Mouse (Mus musculus) brain, adult 2 months (tissue): Measurements from ENCODE around the gene Fance.
"Not testable (repeated sequence)": the region's sequence is repeated elsewhere in the genome, so short reads cannot be mapped to it uniquely, and the experiment has no call there.

ENCODE experiments used
- DNase-seq: peaks from one replicate; pipeline ENCODE4 v3.0.0; 2011; ENCODE audit warnings: low read depth, low spot score

Fance gene

DNA sequence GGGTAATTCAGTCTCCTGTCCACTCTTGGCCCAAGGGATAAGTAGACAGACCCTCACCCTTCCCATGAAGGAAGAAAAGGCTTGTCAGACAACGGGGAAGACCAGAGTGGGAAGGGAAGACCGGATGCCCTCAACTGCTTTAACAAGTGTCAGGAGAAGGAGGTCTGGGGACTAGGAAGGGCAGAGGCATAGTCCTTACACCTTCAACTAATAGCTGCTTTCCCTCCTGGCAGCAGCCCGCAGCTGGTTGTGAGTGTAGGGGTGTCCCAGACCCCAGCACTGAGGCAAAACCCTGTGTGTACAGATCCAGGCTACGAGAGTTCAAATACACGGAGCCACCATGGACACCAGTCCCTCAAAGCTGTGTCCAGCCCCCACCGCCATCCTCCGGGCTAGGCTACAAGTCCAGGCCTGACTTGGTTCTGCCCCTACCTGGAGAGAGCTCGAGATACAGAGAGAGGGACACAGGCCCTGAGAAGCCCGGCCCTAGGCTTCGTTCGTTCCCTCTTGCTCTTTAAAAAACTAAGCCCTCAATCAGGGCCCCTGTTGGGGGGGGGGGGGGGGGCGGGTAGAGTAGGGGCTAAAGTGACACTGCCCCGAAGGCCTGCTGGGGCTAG is 36.1 kb downstream of the Fance start:
- DNase-seq: no peak

DNA sequence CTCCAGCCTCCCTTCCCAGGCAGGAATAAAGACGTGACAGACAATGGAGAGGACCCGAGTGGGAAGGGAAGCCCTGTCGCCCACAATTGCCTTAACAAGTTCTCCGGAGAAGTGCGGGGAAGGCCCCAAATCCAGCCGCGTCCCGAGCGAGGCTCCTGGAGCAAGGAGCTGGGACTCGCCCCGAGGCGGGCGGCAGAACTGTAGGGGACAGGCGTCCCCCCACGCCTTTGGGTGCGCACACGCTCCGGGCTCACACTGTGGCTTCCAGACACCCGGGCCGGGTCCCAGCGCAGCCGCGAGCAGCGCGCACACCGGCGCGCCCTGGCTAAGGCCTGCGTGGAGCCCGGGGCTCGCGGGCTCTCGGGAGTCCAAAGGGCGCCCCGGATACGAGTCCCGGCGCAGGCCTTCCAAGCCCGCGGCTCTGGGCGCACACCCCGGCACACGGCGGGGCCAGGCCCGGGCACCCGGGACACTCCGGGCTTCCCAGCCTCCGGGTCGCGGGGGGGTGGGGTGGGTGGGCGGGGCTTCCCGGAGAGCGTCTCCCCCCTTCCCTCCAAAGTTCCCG is 36.7 kb downstream of the Fance start:
- no peak for DNase-seq

DNA sequence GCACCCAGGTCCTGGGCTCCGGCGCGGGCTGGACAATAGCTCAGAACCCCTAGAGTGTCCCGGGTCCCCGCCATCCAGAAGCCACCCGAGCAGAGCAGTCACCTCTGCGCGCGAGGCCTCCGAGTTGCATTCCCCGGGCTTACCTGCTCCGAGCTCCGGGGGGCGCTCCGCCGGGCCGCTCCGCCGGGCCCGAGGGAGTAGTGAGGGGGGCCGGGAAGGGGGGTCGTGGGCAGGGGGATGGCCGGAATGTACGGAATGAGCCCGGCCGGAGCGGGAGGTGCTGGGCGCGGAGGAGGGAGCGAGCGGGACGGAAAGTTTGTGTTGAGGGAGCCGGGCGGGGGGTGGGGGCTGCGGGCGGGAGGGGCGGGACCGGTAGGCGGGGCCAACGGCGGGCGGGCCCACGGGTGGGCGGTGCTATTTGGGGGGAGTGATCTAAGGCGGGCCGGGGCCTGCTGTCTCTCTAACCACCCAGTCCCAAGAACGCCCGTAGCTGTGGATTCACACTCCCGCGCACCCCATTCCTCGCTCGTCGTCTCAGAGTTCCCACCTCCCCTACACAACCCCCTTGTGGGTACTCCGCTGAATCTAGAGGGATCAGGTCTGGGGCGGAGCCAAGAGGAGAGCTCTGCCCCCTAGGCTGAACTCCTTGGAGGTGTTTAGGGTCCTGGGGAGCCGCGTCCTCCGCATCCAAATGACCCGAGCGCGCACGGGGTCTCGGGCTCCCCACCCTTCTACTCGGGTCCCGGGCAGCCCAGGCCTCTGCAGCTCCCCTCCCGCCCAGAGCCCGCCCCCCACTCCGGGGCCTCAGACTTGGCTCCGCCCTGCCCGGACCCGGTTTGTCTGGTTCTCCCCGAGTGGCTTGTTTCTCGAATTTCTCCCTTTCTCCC is 37.4 kb downstream of the Fance start, which contains the start of gene Tead3:
Gene Tead3, minus strand, starts transcription at position 352 of the 887 bp plus-strand sequence.
- DNase-seq: no peak

DNA sequence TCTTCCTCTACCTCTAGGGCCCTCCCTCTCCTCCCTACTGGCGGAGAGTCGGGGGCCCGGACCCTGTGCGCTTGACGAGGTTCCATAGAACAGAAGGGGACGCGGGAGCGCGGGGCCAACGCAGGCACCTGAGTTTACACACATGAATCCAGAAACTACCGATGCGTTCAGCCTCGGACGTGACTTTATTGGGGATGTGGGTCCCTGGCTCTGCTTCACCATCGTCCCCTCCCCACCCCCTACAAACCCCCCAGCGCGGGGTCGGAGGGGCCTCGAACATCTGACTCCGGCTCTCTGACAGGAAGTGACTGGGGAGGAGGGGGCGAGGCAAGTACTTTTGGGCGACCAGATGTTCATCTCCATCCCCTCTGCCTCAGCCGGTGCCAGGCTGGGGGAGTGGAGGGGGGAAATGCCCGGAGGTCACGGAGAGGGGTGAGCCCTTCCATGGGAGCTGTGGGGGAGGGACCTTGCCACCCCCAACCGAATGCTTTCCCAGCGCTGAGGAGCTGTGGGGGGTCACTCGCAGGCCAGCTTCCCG is 38.1 kb downstream of the Fance start:
- no peak for DNase-seq

DNA sequence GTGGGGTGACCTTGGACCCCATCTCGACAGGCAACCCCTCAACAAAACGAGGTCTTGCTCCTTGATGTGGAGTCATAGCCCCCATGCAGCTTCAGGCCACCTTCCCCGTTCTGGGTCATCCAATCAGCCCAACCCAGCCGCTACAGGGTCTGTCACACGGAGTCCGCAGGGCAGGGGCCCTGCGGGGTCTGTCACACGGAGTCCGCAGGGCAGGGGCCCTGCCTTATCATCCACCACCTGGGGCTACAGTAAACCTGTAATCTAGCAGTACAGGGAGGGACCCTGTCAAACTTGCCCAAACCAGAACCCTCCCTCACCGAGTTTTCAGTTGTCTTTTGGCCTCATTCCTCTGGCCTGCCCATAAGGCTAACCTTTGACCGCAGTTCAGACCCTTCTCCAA is 38.7 kb downstream of the Fance start:
- DNase-seq: no peak

DNA sequence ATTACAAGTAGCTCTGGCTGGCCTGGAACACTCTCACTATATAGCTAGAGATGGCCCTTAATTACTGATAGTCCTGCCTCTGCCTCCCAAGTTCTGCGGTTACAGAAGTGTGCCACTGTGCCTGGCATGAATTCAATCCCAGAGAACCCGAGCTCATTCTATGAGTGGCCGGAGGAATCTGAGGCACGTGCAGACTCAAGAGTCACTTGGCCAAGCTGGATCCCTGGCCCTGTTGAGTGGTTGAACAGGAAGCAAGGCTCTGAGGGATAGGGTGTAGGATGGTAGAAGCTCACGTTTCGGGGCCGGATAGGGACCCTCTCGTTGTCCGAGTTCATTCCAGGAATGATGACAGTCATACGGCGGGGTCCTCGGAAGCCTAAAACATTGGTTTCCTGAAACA is 42.6 kb downstream of the Fance start:
- DNase-seq: no peak

DNA sequence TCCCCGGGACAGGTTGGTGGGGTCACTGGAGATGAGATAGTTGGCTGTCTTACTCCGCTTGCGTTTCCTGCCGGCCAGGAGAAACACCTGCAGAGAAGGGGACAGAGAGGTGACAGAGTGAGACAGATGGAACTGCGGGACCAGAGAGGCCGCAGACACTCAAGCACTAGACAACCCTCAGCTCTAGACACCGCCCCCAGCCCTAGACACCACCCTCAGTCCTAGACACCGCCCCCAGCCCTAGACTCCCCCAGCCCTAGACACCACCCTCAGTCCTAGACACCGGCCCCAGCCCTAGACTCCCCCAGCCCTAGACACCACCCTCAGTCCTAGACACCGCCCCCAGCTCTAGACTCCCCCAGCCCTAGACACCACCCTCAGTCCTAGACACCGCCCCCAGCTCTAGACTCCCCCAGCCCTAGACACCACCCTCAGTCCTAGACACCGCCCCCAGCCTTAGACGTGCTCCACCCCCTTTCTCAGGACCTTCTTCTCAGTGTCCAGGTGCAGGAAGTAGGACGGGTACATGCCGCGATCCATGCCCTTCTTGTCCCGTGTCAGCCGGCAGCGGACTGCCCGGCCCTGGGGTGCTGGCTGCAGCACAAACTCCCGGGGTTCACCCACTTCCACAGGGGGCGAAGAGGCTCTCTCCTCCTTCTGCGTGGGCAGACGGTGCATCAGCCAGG is 45.4 kb downstream of the Fance start:
- not testable (repeated sequence) for DNase-seq

DNA sequence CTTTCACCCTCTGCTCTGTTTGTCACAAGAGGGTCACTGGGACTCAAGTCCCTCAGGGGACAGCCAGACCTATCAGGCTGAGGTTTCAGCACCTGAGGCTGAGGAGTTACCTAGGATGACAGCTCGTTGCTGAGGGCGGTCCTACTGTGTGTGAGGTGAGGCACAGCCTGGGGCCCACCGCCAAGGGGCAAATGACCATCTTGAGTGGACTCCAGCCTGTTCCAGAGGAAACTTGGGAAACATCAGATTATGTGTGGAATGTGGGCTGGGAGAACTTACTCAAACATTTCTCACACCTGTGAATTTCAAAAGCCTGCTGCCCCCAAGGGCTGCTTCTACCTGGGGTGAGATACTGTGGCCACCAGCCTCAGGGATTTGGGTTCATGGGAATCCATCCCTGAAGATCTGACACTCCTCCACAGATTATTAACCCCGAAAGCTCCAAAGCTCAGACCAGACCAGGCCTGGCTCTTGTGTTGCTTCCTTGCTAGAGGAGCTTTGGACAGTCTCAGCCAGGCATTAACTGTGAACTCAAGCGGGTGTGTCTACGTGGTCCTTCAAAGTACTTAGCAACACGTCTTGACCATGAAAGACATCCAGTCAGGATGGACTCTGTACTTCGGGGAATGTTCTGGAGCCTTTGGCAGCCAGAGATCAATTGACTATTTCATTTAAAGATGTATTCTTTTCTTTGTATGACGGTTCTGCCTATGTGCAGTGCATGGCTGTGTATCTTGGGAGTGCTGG is 47.4 kb downstream of the Fance start:
- DNase-seq: no peak

DNA sequence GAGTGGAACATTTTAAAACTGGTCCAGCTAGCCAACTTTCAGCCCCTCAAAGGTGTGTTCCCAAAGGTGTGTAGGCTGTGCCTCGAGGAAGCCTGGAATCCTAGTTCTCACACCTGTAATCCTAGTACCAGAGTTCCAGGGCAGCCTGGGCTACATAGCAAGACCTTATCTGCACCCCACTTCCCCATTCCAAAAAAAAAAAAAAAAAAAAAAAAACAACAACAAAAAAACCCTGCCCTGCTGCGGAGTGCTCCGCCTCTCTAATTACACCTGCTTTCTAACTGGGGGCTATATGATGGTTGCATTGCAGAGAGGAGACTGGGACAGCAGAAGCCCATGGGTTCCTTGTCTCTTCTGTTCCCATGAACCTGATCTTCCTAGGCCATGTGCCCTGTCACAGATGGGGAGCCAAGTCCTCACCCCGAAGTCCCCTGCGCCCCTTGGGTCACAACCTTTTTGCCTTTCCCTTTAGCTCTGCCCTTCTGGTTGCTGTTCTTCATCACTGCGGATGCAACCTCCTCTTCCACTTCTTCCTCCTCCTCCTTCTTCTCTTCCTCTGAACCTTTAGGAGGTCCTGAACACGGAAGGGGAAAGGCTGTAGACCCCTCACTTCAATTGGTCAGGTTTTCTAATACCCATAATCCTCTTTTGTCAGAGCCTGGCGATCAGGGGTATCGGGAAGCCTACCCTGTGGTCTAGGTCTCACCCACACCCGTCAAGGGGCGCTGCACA is 48.8 kb downstream of the Fance start:
- no peak for DNase-seq

DNA sequence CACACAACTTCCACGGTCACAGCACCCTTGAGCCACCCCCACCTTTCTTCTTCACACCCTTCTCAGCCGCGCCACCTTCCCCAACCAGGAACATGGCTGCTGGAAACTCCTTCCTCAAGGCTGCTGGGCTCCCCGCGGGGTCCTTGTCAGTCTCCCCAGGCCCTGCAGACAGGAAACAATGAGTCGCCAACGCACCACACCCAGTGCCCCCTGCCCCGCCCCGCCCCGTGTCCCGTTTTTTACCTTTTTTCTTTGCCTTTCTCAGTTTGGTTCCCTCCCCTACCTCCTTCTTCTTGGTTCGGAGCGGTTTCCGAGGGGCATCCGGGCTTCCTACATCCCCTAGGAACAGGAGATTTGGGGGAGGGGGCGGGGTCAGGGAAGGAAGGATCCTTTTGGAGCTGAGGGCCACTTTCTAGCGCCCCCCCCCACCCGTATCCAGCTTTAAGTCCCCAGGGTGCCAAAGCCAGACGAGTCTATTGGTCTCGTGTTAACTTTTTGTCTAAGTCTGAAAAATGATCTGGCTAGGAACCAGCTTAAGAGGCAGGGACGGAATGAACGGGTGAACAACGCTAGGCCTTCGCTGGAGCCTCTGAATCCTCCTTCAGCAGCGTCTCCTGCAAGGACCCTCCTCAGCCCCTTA is 49.5 kb downstream of the Fance start:
- no peak for DNase-seq

DNA sequence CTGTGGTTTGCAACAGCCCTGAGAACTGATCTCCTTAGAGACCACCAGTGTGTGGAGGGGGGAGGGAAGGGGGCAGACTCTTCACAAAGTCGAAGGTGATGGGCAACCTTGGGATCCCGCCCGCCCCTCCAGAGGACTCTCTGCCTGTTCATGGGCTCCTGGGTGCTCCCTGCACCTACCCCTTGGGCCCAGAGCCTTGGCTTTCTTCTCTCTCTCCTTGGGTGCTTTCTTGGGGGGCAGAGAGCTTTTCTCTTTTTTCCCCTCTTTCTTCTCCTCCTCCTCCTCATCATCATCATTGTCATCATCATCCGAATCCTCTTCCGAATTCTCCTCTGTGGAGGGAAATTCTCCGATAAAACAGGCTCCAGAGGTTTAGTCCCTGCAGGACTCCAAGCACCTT is 50.2 kb downstream of the Fance start:
- DNase-seq: no peak

DNA sequence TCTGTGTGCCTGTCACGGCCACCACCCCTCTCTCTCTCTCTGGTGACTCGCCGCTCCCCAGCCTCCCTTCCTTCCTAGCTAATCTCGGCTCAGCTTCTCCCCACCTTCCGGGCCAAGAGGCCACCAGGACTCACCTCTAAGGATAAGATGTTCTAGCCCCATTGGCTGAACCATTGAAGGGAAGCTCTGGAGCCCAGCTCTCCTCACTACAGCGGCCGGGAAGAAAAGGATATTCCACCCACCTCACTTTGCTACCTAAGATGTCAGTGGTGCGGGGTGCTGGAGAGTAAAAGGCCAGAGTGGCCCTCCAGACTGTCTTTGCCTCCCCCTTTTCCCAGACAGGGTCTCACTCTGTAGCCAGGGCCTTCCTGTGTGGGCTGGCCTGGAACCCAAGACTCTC is 51.8 kb downstream of the Fance start, which contains the start of gene Tulp1:
Gene Tulp1, minus strand, starts transcription at position 101 of the 400 bp plus-strand sequence.
- DNase-seq: no peak

DNA sequence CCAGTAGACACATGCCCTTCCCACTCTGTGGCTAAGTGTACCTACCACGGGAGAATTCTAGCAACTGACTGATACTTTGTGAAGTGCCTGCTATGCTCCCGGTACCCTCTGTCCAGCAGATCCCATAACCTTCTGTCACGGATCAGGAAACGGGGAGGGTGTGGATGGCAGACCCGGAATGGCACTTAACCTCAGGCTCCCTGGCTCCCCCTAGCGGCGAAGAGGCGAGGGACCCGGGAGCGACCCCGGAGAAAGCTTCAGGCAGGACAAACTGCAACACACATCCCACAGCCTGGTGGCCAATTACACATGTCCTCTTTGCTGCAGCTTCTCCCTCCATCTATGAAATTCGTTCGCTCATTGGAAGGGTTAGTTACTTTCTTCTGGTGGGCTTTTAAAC is 55.1 kb downstream of the Fance start:
- peak; percentile 43 for DNase-seq

DNA sequence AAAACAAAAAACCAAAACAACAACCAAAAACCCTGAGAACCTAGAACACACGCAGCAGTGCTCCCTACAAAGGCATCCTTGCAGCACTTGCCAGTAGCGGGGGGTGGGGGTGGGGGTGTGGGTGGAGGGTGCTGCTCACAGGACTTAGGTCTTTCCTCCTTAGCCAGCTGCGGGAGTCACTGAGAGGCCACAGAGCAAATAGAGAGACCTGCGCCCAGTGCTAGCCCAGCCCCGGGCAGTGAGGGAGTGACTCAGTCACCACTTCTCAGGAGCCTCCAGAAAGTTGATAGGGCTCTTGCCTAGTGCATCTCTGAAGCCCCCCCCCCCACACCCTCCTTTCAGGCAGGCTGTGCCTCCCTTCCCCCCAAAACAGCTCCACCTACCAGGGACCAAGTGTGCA is 55.7 kb downstream of the Fance start:
- DNase-seq: no peak

DNA sequence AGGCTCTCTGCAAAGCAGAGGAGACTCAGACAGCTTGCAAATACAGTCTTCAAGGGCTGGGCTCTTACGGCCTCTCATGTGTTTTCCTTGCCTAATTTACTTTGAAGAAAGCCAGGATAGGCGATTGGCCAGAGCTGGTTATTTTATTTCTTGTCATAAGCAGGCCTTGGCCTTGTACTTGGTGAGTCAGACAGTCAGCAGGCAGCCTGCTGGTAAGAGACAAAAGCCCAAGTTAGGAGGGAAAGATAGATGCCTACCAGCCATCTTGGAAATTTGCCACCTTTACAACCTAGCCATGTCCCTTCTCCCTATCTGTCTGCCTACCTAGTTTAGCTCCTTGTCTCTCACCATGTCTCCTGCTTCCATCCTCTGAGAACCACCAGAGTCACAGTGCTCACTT is 58.0 kb downstream of the Fance start:
- DNase-seq: no peak

DNA sequence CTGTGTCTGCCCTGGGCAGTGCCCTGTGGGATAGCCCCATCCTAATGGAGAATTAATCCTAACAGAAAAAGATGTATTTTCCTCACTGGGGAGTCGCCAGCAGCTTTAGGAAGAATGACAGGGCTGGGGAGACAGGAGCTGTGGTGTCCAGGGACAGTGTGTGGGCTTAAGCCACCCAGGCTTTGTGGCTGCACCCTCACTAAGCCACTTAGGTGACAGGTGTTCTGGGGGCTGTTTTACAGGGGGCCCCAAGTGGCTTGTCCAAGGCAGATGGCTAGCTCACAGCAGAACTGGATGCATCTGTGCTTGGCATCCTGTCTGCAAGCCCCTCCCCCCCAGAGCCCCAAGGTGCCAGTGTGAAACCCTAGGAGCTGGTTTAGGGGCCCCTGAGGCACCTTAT is 58.6 kb downstream of the Fance start:
- DNase-seq: no peak

DNA sequence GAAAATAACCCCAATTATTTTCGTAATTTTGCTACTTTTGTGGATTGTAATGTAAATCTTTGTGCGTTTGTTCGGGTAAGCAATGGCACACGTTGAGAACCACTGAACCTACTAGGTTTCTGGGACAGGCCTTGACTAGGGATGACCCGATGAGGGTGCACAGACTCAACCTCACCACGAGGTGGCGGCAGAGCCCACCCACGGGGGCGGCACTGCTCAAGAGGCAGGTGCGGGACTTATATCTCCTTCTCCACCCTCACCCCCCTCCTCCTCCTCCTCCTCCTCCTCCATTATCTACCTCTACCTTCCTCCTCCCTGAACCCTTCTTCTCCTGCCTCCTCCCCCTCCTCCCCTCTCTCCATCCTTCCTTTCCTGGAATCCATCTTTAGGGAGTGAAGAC is 60.5 kb downstream of the Fance start:
- DNase-seq: peak; percentile 23

DNA sequence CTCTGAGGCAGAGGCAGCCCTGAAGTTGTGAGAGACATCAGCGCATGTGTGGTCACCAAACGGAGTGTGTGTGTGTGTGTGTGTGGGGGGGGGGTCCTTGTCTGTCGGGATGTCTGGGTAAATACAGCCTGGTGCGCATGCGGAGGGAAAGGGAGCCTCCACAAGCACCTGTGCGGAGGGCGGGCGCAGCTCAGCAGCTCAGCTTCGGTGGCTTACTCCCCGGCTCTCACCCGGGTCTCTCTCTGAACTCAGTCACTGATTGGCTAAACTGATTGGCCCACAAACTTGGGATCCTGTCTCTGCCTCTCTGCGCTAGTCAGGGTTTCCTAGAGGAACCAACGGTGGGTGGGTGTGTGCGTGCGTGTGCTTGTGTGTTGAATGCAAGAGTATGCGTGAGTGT is 61.2 kb downstream of the Fance start:
- DNase-seq: peak; percentile 6

DNA sequence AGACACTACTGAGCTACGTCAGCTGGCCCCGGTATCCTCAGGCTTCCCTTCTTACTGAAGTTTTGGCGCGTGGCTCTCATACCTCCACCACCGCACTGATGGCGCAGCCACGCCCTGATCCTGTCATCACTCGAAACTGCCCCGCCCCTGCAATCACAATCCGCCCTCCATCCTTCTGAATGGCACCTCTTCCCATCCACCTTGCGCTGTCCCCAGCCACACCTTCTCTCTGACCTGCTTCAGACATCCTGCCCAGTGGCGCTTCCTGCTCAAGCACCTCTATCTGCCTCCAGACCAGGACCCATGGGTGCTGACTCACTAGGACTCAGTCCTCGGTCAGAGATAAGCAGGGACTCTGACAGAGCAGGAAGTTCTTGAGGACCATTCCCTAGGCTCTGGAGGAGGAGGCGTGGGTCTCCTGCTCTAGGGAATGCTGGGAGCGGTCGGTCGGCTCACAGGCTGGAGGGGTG is 62.3 kb downstream of the Fance start:
- no peak for DNase-seq
